Mouse (Mus musculus) cerebellum, adult 18-20 months (tissue): ENCODE measurements around the gene Unc80.

ENCODE experiments used
- DNase-seq, 2 experiments: peaks; one replicate each; pipeline ENCODE4 v3.0.0; 2021

Gene Unc80

GRCm38 (mm10) chr1:66467821-66468703 is at the start of gene Unc80:
TSS of gene Unc80 (plus strand) at chr1:66468367.
- peak; percentile 80 to 89 for DNase-seq

DNA sequence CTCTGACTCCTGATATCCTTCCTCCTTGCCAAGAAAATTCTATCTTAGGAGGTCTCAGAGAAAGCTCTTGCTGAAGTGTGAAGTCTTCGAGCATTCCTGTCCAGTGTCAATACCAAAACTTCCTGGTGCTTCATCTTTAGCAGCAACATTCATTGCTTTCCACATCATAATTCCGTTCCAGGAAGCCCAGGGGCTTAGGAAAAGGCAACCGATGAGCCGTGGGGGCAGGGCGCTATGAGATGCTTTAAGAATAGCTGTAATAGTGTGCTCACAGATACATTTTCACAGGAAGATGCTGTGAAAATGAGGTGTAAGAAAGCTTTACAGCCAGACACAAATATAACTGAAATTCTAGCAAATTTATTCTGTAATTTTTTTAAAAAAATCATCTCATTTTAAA is 42.1 kb upstream of the Unc80 start:
- no peak for DNase-seq

DNA sequence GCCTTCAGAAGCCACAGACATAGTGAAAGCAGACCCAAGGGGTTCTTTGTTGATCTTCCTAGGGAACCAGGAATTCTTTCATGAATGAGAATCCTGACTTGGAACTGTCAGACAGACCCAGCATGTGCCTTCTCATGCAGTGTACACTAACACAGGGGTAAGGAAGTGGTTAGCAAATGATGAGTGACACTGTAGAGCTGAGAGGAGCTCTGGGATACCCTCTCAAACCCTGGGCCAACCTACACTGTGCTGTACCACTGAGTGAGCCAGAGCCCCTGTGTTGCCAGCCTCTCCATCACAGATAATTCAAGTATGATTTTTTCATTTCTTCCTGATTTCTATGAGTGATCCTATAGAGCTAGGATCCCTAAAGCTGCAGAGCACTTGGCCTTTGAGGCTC is 37.2 kb upstream of the Unc80 start:
- no peak for DNase-seq

GRCm38 (mm10) chr1:66431472-66431871 is 36.7 kb upstream of the Unc80 start:
- DNase-seq = no peak

DNA sequence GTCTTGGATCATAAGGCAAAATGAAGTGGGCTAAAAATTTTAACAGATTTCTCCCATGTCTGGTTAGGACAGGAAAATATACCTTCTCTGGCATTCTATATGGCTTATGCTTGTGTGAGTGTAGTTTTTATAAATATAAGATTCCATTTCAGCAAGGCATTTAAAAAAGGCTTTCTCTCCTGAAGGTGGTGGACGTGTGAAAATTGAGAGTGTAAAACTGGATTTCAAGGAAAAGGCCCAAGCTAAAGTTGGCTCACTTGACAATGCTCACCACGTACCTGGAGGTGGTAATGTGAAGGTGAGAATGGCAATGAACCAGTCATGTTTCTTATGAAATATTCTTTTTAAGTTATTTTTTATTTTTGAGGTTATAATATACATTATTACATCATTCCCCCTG is 30.1 kb upstream of the Unc80 start:
- no peak for DNase-seq

DNA sequence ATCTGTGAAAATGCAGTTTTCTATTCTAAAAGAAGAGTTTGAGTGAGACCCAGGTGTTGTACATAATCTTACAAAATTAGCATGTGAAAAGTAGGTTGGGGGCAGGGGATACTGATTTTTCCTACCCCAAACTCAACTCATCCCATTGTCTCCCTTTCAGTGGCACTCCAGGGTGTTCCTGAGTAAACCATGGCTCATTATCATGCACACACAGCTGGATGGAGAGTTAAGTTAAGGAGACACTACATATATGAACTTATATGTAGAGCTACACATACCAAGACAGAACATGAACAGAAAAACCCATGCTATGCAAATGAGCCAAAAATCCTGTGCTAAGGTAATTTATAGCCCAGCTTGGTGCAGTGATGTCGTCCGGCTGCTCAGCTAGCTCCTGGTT is 25.2 kb upstream of the Unc80 start:
- no peak for DNase-seq

- DNase-seq = peak; percentile 30 to 31
These were observed 18.7 kb upstream of the Unc80 start for GRCm38 (mm10) chr1:66449471-66449870.

- no peak for DNase-seq
These were observed 11.6 kb upstream of the Unc80 start for GRCm38 (mm10) chr1:66456580-66456979.

- DNase-seq = no peak
These were observed 10.4 kb upstream of the Unc80 start for GRCm38 (mm10) chr1:66457747-66458146.

DNA sequence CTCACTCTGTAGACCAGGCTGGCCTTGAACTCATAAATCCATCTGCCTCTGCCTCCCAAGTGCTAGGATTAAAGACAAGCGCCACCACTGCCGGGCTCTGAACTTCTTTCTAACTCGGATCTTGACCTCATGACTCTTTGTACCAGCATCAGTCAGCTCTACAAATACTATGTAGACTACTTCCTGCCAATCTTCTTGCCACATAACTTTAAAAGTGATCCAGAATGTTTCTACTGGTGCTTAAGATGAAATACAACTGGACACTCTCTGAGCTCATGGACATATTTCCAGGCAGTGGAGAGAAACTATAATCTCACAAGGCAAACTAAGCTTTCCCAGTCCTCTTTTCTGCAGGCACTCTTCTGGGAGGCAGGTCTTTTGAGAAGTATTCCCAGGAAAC is 8.8 kb upstream of the Unc80 start:
- DNase-seq = no peak

DNA sequence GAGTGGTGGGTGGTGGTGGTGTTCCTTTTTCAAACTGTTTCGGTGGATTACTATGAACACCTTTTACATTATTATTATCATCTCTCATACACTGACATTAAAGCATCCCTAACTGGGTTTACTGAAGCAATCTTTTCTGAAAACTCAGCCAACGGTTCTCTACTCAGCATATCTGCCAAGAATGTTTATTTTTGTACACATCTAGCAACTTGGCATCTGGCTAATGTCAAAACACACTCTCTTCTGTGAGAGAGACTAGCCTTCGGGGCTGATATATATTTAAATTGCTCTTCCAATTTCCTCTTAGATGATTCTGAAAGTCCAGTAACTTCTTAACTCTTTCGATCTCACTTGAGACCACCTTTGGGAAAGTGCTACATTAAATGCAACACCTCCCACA is 7.3 kb upstream of the Unc80 start:
- DNase-seq = no peak

DNA sequence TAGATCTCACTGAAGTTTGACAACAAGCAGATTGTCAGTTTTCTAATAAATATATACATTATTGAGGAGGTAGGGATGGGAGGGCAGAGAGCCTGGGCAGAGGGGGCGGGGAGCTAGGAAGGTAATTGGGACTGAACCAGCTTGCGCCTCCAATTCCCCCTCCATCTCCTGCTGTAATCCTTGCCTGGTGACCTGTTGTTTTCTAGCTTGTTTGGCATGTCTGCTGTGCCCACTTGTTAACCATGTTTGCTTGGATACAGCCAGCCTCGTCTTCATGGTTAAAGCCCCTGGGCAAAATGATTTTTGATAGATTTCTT is 495 bp downstream of the Unc80 start:
- peak; percentile 71 to 80 for DNase-seq

DNA sequence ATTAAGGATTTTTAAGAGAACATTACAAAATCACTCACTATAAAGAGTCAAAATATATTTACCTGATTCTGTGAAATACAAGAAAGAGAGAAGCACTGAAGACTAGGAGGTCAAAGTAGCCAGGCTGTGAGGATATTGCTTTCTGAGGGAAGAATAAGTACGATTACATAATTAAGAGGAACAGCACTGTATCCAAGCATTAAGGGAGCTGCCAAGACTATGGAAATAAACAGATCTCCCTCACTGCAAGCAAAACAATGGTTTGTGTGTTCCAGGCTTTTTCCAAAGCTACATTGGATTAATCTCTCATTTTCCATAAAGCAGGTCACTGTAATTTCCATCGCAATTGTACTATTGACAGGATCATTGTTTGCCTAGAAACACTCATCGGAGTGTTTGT is 14.6 kb downstream of the Unc80 start:
- no peak for DNase-seq

- DNase-seq = no peak
These were observed 24.9 kb downstream of the Unc80 start for GRCm38 (mm10) chr1:66493064-66493463.

DNA sequence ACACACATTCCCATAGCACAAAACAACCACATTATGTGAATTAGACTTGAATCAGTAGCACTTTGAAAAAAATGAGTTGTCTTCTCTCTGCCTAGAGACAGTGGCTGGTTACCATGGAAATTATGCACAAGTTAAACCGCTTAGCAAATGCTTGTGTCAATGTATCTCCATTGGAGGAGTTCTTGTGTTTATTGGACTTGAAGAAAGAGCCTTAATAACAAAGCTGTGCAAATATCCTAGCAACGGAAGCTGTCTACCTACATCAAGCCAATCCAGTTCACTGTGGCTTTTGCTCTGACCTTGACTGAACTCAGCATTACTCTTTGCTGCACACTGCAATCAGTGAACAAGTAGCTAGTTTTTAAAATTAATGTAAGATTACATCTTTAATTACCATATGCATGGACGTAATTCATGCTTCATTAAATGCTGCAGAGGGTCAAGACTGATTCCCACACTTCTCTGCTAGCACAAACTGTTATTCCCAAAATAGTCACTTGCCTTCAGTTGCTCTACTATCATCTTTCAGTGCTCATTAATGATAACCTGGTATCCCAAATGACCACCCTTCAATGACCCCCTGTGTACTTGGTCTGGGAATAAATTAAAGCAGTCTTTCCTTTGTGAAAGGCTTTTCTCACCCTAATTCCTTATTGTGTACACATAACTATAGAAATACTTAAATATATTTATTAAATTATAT is 27.3 kb downstream of the Unc80 start:
- DNase-seq = no peak

- DNase-seq = peak; percentile 52 to 77
These were observed 82.6 kb downstream of the Unc80 start for GRCm38 (mm10) chr1:66550812-66551211.

DNA sequence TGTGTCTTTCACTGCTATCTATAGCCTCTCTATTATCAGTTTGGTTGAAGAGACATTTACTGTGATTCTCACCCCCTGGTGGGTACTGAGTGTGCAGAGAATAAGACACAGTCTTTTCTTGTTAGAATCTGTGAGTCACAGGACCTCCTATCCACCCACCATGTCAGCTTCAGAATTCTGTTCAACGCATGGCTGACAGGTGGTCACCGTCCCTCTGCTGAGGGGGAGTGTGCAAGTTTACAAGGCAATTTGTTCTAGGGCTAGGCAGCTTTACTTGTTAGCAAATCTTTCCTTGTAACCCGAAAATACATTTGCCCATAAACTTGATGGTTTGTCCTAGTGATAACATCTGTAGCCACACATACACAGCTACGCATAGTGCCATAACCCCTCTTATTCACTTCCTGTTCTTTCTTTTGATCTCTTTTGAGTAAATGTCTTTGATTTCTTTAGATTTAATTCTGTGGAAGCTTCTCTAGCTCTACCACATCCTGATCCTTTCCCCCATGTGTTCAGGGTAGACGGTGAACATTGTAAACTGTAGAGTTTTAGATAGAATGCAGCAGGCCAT is 84.3 kb downstream of the Unc80 start:
- no peak for DNase-seq

- DNase-seq = no peak
These were observed 93.6 kb downstream of the Unc80 start for GRCm38 (mm10) chr1:66561636-66562270.

DNA sequence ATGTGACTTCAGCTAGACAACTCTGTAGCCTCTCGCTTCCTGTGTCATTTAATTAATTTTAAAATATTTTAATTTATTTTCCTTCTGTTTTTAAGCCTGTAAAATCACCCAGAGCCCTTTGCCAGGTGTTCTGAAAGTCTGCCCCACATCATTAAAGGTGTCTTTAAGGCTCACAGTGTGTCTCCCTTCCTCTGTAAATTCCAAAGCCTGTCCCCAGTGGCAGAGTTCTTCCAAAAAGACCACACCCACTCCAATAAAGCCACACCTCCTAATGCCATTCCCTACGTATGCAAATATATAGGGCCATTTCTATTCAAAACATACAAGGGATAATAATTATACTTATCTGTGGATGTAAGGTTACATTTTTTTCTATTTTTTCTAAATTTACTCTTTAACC is 94.2 kb downstream of the Unc80 start:
- DNase-seq = no peak

DNA sequence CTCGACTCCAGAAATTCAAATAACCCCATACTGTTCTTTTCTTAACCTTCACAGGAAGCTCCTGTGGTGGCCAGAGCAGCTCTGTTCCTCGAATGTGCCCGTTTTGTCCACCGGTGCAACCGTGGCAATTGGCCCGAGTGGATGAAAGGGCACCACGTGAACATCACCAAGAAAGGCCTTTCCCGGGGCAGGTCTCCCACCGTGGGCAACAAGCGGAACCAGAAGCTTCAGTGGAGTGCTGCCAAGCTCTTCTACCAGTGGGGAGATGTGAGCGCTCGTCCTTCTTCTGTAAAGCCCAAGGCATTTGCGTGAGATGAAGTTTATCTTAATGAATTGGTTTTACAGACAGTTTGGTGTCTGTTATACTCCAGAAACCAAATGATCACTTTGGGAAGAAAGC is 101.6 kb downstream of the Unc80 start:
- DNase-seq = peak; percentile 17 to 33

GRCm38 (mm10) chr1:66597163-66597788 is 129.1 kb downstream of the Unc80 start:
- no peak for DNase-seq

DNA sequence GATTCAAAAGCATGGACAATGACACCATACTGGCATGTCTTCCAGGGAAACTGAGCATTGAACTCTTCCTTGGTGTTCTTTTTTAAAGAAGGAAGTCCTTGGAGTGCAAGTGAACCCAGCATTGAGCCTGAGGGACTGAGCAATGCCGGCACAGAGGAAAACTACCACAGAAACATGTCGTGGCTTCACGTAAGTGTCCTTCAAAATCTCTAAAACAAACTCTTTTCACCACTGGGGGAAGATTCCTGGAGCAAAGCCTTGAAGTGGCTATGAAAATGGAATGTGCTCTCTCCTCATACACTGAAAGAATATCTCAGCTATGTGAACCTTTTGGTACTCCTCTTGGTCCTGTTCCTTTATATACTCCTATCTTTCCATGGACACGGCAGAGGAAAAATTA is 140.1 kb downstream of the Unc80 start:
- DNase-seq = no peak

DNA sequence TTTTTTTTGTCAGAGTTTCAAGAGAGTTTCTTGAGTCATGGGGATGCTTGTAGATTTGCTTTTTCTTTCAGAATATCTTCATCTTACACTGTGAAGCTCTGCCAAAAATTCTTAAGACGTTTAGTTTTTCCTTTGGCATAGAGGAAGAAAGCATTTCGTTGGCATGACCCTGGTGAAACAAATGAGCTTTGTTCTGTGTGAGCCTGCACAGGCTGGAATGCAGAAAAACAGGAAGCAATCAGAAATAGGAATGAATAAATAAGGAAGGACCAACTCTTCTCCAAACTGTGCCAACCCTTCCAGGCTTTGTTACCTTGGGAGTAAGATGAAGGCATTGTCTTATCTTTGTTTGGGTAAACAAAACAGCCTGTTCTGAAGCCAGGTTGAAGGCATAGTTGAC is 149.0 kb downstream of the Unc80 start:
- no peak for DNase-seq
